Mouse (Mus musculus) embryonic fibroblast, embryonic 13.5 days (primary cell): Measurements from ENCODE around the gene Ccdc107.

ENCODE experiments used
- CTCF ChIP-seq: IDR thresholded peaks from 2 replicates; pipeline ENCODE4 v1.5.1; 2011; ENCODE audit warnings: mild to moderate bottlenecking, control low read depth, low read length, moderate library complexity, borderline replicate concordance; ENCODE audit not compliant: insufficient read depth
- POLR2A ChIP-seq: IDR thresholded peaks from 2 replicates; pipeline ENCODE4 v1.6.1; 2011; ENCODE audit warnings: low read depth, mild to moderate bottlenecking, control low read depth, low read length, moderate library complexity

- TF ChIP-seq CTCF, result no peak
- TF ChIP-seq POLR2A, result no peak
Observed at GRCm38 (mm10) chr4:43506074-43506473, 13.4 kb downstream of the Ccdc107 start.
